Mouse (Mus musculus): ENCODE measurements at regions not wholly inside any gene's neighbourhood (a gene's known extent, or its start where the extent isn't known, plus 50 kb on each side); places are given as distances from the start of the nearest gene placed in this dataset.

DNA sequence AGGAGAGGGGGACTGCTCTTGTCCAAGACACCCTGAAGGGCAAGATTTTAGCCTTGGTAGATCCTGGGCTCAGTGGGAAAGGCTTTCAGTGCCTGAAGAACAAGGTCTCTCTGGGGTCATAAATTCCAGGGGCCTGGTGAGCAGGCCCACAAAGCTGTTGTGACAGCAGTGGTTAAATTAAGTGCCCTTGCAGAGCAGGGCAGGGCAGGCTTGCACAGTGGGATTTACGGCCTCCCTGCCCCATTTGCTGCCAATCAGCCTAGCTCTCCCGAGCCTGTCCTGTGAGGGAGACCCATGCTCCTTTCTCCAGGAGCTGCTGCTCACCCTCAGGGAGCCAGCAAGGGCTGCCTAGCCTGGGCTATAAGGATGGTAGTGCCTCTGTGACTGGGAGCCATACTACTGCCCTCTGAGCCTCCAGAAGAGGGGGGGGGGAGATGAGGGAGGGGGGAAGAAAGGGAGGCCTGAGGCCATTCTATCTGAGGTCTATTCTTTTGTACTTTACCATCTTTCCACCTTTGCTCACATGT is 141.3 kb downstream of the Hmg20a start:
- ATAC-seq (ENCODE audit: insufficient number of reproducible peaks, insufficient read depth, low FRiP score, low read depth), result no peak

GRCm38 (mm10) chr9:56562440-56562839 is 144.0 kb downstream of the Hmg20a start:
- Histone ChIP-seq H3K36me3 (ENCODE audit: control insufficient read depth, insufficient read depth, low read length) (no peaks in the 10 kb centered on the region), H3K27me3 (ENCODE audit: control insufficient read depth, insufficient read depth, low read length) (no peaks in the 10 kb centered on the region)
- WGBS, result 65% methylated on average over 7 of the region's 7 CpGs

More for the DNA sequence above, 141.3 kb downstream of the Hmg20a start:
- Histone ChIP-seq H3K4me1 (ENCODE audit: control insufficient read depth, insufficient read depth, low read length) (0 out of 2 replicates have a peak, but pooled peaks cover 3% of the 10 kb centered on the region), H3K4me2 (replicated peaks; ENCODE audit: low read depth, low read length) (no peak overlapping the region), H3K9me3 (ENCODE audit: control insufficient read depth, low read depth, low read length) (no peaks in the 10 kb centered on the region), H3K36me3 (ENCODE audit: control insufficient read depth, insufficient read depth, low read length) (no peaks in the 10 kb centered on the region), H3K27me3 (ENCODE audit: control insufficient read depth, insufficient read depth, low read length) (no peaks in the 10 kb centered on the region), H3K27ac (ENCODE audit: low read length) (no peak overlapping the region), H3K4me3 (ENCODE audit: low read depth, low read length) (no peak overlapping the region), H3K9ac (replicated peaks; ENCODE audit: low read depth, low read length) (no peak overlapping the region)
- 36% methylated on average over 2 of the region's 2 CpGs for WGBS

GRCm38 (mm10) chr9:56564048-56564737 is 145.8 kb downstream of the Hmg20a start:
- H3K4me3 ChIP-seq (ENCODE audit: low read depth, low read length), result no peak overlapping the region
- H3K27ac ChIP-seq (ENCODE audit: low read length), result no peak overlapping the region
- H3K9ac ChIP-seq (replicated peaks; ENCODE audit: low read depth, low read length), result no peak overlapping the region
- no peaks in the 10 kb centered on the region for H3K9me3 ChIP-seq (ENCODE audit: control insufficient read depth, low read depth, low read length)
- no peak overlapping the region for H3K4me2 ChIP-seq (replicated peaks; ENCODE audit: low read depth, low read length)
- 0 out of 2 replicates have a peak, but pooled peaks cover 3% of the 10 kb centered on the region for H3K4me1 ChIP-seq (ENCODE audit: control insufficient read depth, insufficient read depth, low read length)
- 15% methylated on average over 11 of the region's 11 CpGs for WGBS
- H3K27me3 ChIP-seq (ENCODE audit: control insufficient read depth, insufficient read depth, low read length), result no peaks in the 10 kb centered on the region
- ATAC-seq (ENCODE audit: insufficient number of reproducible peaks, insufficient read depth, low FRiP score, low read depth), result no peak
- no peaks in the 10 kb centered on the region for H3K36me3 ChIP-seq (ENCODE audit: control insufficient read depth, insufficient read depth, low read length)

More at GRCm38 (mm10) chr9:56562440-56562839, 144.0 kb downstream of the Hmg20a start:
- 0 out of 2 replicates have a peak, but pooled peaks cover 3% of the 10 kb centered on the region for H3K4me1 ChIP-seq (ENCODE audit: control insufficient read depth, insufficient read depth, low read length)
- no peaks in the 10 kb centered on the region for H3K9me3 ChIP-seq (ENCODE audit: control insufficient read depth, low read depth, low read length)
- ATAC-seq (ENCODE audit: insufficient number of reproducible peaks, insufficient read depth, low FRiP score, low read depth), result no peak
- no peak overlapping the region for H3K27ac ChIP-seq (ENCODE audit: low read length)
- no peak overlapping the region for H3K4me2 ChIP-seq (replicated peaks; ENCODE audit: low read depth, low read length)
- H3K9ac ChIP-seq (replicated peaks; ENCODE audit: low read depth, low read length), result no peak overlapping the region
- no peak overlapping the region for H3K4me3 ChIP-seq (ENCODE audit: low read depth, low read length)
